Mouse (Mus musculus) bone marrow, adult 2 months (tissue): Measurements from ENCODE around the gene Rcan1. TPM values are rescaled to one million over a fixed set of nuclear protein-coding genes. Genes with fewer than 3 reads are reported as not detected.

ENCODE experiments used
- H3K27ac ChIP-seq: fragments of 200-500 bp; 2 replicates; pipeline ENCODE4 v1.5.1; 2012; ENCODE audit warnings: low read depth, mild to moderate bottlenecking, control low read depth, inconsistent platforms, low read length; ENCODE audit not compliant: control insufficient read depth, poor library complexity, insufficient read depth
- H3K4me1 ChIP-seq: fragments of 200-500 bp; 2 replicates; pipeline ENCODE4 v1.6.1; 2011; ENCODE audit warnings: low read length; ENCODE audit not compliant: control insufficient read depth, insufficient read depth
- H3K4me3 ChIP-seq: fragments of 200-500 bp; replicated peaks from 2 replicates; pipeline ENCODE3; 2011; ENCODE audit warnings: mild to moderate bottlenecking, low read depth, low read length, control low read depth; ENCODE audit not compliant: control insufficient read depth
- CTCF ChIP-seq: fragments of 200-500 bp; IDR thresholded peaks from 2 replicates; pipeline ENCODE4 v1.5.1; 2011; ENCODE audit warnings: low read length, control low read depth; ENCODE audit not compliant: control insufficient read depth, insufficient read depth
- POLR2A ChIP-seq: fragments of 200-500 bp; IDR thresholded peaks from 2 replicates; pipeline ENCODE4 v1.6.1; 2011; ENCODE audit warnings: low read depth, mild to moderate bottlenecking, control low read depth, low read length, borderline replicate concordance; ENCODE audit not compliant: control insufficient read depth
- WGBS: fragments of 180-500 bp; shearing (Covaris S2); methylation state at CpG from one replicate; pipeline ENCODE4 v1.1.7; 2018; 5-methylcytosine and 5-hydroxymethylcytosine counted together
- polyA plus RNA-seq: library from polyadenylated mRNA; stranded (reverse); fragments of >200 nt; gene quantifications from 2 replicates; pipeline ENCODE4 v1.2.4, GENCODE M21; 2011; ENCODE audit warnings: low replicate concordance; ENCODE audit not compliant: missing spikeins, insufficient read depth, insufficient read length

Gene Rcan1
- polyA plus RNA-seq, 1 experiment = 9.5 TPM

GRCm38 (mm10) chr16:92440229-92440628 is 30.4 kb downstream of the Rcan1 start:
- H3K27ac ChIP-seq = no peak overlapping the region
- 16% methylated on average over 8 of the region's 8 CpGs for WGBS
- H3K4me1 ChIP-seq = no peaks in the 10 kb centered on the region; the same call in 1 of the 2 replicates
- no peak overlapping the region for H3K4me3 ChIP-seq
- TF ChIP-seq CTCF (no peak), POLR2A (no peak)

DNA sequence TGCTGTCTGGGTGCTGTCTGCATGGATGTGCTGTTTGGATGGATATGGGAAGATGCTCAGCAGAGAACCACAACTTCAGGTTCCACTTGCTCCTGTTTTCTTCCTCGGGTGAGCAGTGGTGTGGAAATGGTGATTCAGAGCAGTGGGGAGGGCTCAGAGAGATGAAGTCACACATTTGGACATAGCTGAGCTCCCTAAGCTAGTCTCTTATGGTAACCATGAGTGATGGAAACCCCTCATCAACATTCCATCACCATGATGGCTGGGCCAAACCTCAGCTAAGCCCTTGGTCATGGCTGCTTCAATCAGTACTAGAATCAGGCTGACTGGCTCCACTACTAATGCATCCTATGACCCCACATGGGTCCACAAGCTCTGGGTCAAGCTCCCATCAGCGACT is 30.9 kb downstream of the Rcan1 start:
- Histone ChIP-seq H3K4me3 (no peak overlapping the region), H3K27ac (no peak overlapping the region), H3K4me1 (no peaks in the 10 kb centered on the region; the same call in 1 of the 2 replicates)
- TF ChIP-seq POLR2A (no peak), CTCF (no peak)
- 36% methylated on average over 2 of the region's 2 CpGs for WGBS

DNA sequence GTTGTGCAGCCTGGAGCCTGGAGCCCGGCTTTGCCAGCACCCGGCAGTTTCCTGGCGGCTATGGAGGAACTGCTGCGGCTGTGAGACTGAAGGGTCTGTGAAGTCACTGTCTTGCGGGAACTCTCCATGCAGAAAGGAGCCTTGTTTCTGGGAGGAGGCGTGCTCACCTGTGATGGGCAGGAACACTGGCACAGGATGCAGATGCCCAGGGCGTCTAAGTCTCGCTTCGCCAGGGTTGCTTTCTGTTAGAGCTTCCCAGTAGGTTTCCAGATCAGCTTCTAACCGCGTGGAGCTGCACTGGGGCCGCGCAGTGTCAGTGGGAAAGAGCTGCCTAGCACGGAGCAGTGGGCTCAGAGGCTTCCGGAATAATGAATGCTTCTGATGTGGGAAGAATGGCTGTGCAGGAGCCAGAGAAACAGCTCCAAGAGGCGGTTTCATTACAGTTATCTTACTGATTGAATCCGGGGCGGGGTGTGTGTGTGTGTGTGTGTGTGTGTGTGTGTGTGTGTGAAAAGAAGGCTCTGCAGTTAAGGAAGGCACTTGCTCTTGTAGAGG is 35.2 kb downstream of the Rcan1 start:
- Histone ChIP-seq H3K4me3 (no peak overlapping the region), H3K4me1 (no peaks in the 10 kb centered on the region; the same call in 1 of the 2 replicates), H3K27ac (no peak overlapping the region)
- TF ChIP-seq POLR2A (no peak), CTCF (no peak)
- WGBS = 87% methylated on average over 18 of the region's 18 CpGs

DNA sequence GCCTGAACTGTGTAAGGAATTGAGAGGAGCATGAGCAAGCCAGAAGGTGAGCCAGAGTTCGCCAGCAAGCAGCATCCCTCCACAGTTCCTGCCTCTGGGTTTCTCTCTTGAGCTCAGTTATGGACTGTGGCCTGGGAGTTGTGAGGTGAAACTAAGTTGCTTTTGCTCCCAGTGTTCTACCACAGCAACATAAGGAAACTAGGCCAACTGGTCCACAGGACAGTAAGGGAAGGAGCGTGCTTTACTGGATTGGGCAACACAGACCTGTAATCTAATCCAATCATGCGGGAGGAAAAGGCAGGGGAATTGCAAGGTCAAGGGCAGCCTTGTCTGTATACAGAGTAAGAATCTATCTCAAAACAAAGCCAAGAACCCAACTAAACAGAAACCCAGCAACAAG is 37.5 kb downstream of the Rcan1 start:
- WGBS = 78% methylated on average over 3 of the region's 3 CpGs
- H3K27ac ChIP-seq = no peak overlapping the region
- no peak for TF ChIP-seq POLR2A
- no peak for TF ChIP-seq CTCF
- no peak overlapping the region for H3K4me3 ChIP-seq
- H3K4me1 ChIP-seq = no peaks in the 10 kb centered on the region

DNA sequence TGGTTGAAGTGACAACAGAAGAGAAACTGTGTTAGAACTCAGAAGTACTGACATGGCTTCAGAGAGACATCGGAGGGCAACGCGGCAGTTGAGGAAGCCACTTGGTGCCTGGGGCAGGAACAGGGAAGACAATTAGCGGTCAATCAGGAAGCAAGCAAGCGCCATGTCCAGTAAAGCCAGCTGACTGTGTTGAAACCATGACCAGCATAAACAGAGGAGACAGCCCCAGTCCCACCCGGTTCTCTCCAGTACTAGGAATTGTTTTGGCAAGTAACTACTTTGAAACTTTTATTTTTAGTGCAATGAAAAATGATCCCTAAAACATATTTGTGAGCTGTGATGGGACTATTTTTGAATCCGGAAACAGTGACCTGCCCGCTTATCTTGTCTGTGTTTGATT is 39.9 kb downstream of the Rcan1 start:
- 86% methylated on average over 8 of the region's 8 CpGs for WGBS
- no peak overlapping the region for H3K4me3 ChIP-seq
- H3K27ac ChIP-seq = no peak overlapping the region
- TF ChIP-seq CTCF (no peak), POLR2A (no peak)
- no peaks in the 10 kb centered on the region for H3K4me1 ChIP-seq

DNA sequence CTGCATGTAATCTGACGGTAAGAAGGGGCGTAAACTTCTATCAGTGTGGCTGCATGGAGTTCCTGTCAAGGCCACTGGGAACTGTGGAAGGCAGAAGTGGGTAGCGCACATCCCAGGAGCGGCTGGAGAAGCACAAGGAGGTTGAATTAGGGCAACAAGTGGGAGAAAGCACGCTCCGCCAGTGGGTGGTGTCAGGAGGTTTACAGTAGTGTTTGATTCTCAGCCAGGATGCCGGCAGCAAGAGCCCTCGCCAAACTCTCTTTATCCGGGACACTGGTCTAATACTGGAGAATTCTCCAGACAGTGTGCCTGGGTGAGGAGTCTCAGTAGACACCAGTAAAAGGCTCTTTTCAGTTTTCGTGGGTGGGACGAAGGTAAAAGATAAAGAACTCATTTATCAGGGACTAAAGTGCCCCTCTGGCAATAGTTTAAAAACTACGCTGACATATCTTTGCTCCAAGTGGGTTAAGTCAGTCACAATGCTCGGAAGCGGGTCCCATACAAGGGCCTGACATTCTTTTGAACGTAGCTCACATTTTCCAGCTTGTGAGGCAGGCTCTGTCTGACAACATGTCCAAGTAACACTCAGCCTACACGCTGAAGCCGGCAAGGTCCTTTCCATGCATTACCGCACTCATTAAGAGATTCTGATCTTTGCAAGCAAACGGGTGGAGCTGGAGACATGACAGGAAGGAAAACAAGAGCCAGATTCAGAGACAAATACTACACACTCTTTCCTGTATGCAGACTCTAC is 42.3 kb downstream of the Rcan1 start:
- no peak overlapping the region for H3K4me3 ChIP-seq
- 80% methylated on average over 19 of the region's 19 CpGs for WGBS
- no peaks in the 10 kb centered on the region for H3K4me1 ChIP-seq
- no peak overlapping the region for H3K27ac ChIP-seq
- TF ChIP-seq CTCF (no peak), POLR2A (no peak)

DNA sequence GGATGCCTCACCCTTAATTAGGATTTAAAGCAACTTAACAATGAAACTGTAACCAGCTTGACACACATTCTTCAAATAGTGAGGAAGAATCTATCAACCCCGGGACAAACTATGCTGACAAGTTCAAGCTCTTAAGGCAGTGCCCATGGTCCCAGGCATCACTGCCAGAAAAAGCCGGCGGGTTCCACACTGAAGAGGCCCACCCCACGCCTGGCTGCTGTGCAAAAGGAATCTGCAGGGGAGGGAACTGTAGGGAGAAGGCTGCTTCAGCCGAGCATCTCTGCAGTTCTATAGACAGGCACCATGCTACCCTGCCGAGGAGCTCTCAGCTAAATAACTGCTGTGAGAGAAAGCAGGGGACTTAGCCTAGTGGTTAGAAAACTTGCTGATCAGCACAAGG is 44.0 kb downstream of the Rcan1 start:
- Histone ChIP-seq H3K4me3 (no peak overlapping the region), H3K4me1 (no peaks in the 10 kb centered on the region), H3K27ac (no peak overlapping the region)
- 85% methylated on average over 6 of the region's 6 CpGs for WGBS
- TF ChIP-seq CTCF (no peak), POLR2A (no peak)

GRCm38 (mm10) chr16:92425875-92426274 is 44.8 kb downstream of the Rcan1 start:
- 40% methylated on average over 11 of the region's 11 CpGs for WGBS
- H3K27ac ChIP-seq = no peak overlapping the region; the same call in 1 of the 2 replicates
- no peaks in the 10 kb centered on the region for H3K4me1 ChIP-seq
- no peak overlapping the region for H3K4me3 ChIP-seq
- TF ChIP-seq POLR2A = no peak
- no peak for TF ChIP-seq CTCF

DNA sequence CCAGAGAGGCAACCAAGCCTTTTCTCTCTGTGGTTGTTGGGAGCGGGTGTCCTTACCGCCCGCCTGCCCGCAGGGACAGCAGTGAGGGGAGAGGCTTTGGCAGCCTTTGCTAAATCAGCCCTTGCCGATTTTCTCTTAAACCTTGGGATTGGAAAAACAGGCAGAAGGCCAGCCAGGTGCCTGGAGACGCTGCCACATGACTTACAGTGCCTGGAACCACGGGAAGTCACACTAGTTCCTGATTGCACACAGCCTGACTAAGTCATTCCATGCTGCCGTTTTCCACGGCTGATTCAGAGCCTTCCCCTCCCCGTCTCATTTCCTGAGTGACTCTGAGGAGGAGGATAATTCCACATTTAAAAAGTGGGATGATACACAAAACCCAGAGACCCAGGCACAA is 47.3 kb downstream of the Rcan1 start:
- 51% methylated on average over 10 of the region's 10 CpGs for WGBS
- H3K4me1 ChIP-seq = no peaks in the 10 kb centered on the region
- H3K27ac ChIP-seq = no peak overlapping the region
- no peak overlapping the region for H3K4me3 ChIP-seq
- TF ChIP-seq POLR2A (no peak), CTCF (no peak)
